Mouse (Mus musculus) cerebellum, adult 9-10 months (tissue): ENCODE results near the gene Musk.

Experiments used
- DNase-seq: peaks from one replicate; pipeline ENCODE4 v3.0.0; 2022

Gene Musk

DNA sequence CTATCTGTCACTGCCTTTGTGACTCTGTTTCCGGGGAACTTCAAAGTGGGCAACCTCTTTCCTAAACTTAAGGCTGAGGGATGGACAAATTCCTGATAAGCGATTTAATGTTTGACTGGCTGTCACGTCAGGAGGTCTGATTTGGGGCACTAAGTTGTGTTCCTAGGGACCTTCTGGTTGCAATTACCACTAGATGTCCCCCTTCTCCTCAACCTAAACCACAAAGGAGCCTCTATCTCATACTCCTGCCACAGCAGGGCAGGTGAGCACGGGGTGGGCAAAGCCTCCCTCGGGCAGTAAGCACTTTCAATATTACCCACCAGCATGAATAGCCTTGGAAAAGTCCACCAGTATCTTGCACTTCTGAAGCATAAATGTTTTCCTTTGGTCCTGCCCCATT is 133.5 kb downstream of the Musk start:
- DNase-seq = no peak

DNA sequence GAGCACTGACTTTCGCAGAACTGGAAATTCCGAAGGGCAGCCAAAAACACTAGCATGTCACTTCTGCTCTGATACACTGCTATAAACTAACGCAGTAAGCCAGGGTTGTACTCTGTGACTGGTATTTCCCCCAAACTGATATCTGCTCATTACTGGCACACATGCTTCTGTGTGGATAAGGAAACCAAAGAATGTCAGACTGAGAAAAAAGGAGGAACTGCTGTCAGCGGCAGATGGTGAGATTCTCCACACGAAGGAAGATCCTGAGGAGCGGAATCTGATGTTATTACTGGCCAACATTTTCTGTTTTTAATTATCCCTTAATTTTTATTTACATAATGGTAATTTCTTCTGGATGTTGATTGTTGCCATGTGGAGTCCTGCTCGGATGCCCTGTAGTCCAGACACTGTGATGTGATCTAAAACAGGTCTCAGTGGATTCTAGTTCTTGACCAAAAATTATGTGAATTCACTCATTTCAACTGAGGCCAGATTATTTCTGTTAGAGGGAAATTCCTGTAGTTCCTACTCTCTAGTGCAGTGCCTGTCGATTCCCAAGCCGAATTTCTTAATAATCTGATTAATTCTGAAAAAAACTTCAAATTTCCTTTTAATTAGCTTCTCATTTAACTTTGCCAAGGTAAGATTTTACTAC is 137.6 kb downstream of the Musk start:
- no peak for DNase-seq
